Mouse (Mus musculus) brain, embryonic 14.5 days (tissue): Measurements from ENCODE around the gene Tcap. TPM values are rescaled to one million over a fixed set of nuclear protein-coding genes. Genes with fewer than 3 reads are reported as not detected.
"Not testable (repeated sequence)": the region's sequence is repeated elsewhere in the genome, so short reads cannot be mapped to it uniquely, and the experiment has no call there.

Source experiments
- DNase-seq: peaks from one replicate; pipeline ENCODE4 v3.0.0-alpha.2; 2011; ENCODE audit warnings: low read depth
- CTCF ChIP-seq: fragments of 200-500 bp; IDR thresholded peaks from 2 replicates; pipeline ENCODE4 v1.5.1; 2012; ENCODE audit warnings: inconsistent platforms, mild to moderate bottlenecking, moderate library complexity, borderline replicate concordance; ENCODE audit not compliant: insufficient read depth, insufficient read length; ENCODE audit errors: extremely low read depth
- POLR2A ChIP-seq: fragments of 200-500 bp; IDR thresholded peaks from 2 replicates; pipeline ENCODE4 v1.6.1; 2012; ENCODE audit warnings: mild to moderate bottlenecking, inconsistent platforms, borderline replicate concordance; ENCODE audit not compliant: poor library complexity, insufficient read depth, insufficient read length, severe bottlenecking; ENCODE audit errors: extremely low read depth
- polyA plus RNA-seq: library from polyadenylated mRNA; depleted of rRNA; stranded (reverse); fragments of >200 nt; gene quantifications from 2 replicates; pipeline ENCODE4 v1.2.3, GENCODE M21; 2012

Tcap gene
- polyA plus RNA-seq, 1 experiment: 0.38 TPM

GRCm38 (mm10) chr11:98374266-98374665 lies 9.3 kb upstream of the Tcap start:
- DNase-seq: peak; percentile 40
- TF ChIP-seq CTCF (no peak), POLR2A (no peak)

- TF ChIP-seq CTCF: no peak
- no peak for TF ChIP-seq POLR2A
These were observed 6.9 kb upstream of the Tcap start for GRCm38 (mm10) chr11:98376756-98377155.

GRCm38 (mm10) chr11:98377787-98378186 lies 5.8 kb upstream of the Tcap start:
- TF ChIP-seq CTCF (no peak), POLR2A (no peak)
- DNase-seq: no peak

More at GRCm38 (mm10) chr11:98376756-98377155, 6.9 kb upstream of the Tcap start:
- no peak for DNase-seq

GRCm38 (mm10) chr11:98379379-98379778 lies 4.2 kb upstream of the Tcap start:
- no peak for TF ChIP-seq CTCF
- no peak for TF ChIP-seq POLR2A
- DNase-seq: no peak

GRCm38 (mm10) chr11:98380106-98380505 lies 3.5 kb upstream of the Tcap start:
- TF ChIP-seq POLR2A (no peak), CTCF (no peak)
- peak; percentile 82 for DNase-seq

GRCm38 (mm10) chr11:98381651-98382050 lies 2.0 kb upstream of the Tcap start:
- TF ChIP-seq CTCF (no peak), POLR2A (no peak)
- no peak for DNase-seq

GRCm38 (mm10) chr11:98382405-98382804 lies 1.2 kb upstream of the Tcap start:
- not testable (repeated sequence) for DNase-seq

- no peak for TF ChIP-seq POLR2A
- TF ChIP-seq CTCF: no peak
- no peak for DNase-seq
These were observed 605 bp downstream of the Tcap start for GRCm38 (mm10) chr11:98384216-98384615.

GRCm38 (mm10) chr11:98384721-98385637 lies 1.4 kb downstream of the Tcap start:
- TF ChIP-seq CTCF: no peak
- TF ChIP-seq POLR2A: no peak
- DNase-seq: no peak

- DNase-seq: no peak
- TF ChIP-seq POLR2A: no peak
- no peak for TF ChIP-seq CTCF
These were observed 2.3 kb downstream of the Tcap start, which contains the start of gene Pnmt for GRCm38 (mm10) chr11:98385638-98386585. Gene Pnmt, plus strand, starts transcription at chr11:98386450.

- TF ChIP-seq CTCF: no peak
- no peak for TF ChIP-seq POLR2A
- no peak for DNase-seq
These were observed 3.0 kb downstream of the Tcap start for GRCm38 (mm10) chr11:98386596-98386995.
